Mouse (Mus musculus): ENCODE results near the gene Nif3l1. TPM values are rescaled to one million over a fixed set of nuclear protein-coding genes. Genes with fewer than 3 reads are reported as not detected.

Gene Nif3l1
- total RNA-seq, 2 experiments from 2014 or later, result 27.3 to 32.4 TPM

GRCm38 (mm10) chr1:58454316-58454715 is 9.4 kb downstream of the Nif3l1 start:
- intact Hi-C loops (cut with DNase I), result no loop called here
- DNase-seq, result no peak

GRCm38 (mm10) chr1:58458175-58458574 is 13.2 kb downstream of the Nif3l1 start:
- DNase-seq, result no peak
- intact Hi-C loops (cut with DNase I), result no loop called here

- intact Hi-C loops (cut with DNase I), result no loop called here
- DNase-seq, result no peak
These were observed 13.9 kb downstream of the Nif3l1 start for GRCm38 (mm10) chr1:58458867-58459266.

GRCm38 (mm10) chr1:58460566-58460965 is 15.6 kb downstream of the Nif3l1 start:
- DNase-seq, result no peak
- intact Hi-C loops (cut with DNase I), result no loop called here

- intact Hi-C loops (cut with DNase I), result no loop called here
- DNase-seq, result no peak
These were observed 19.0 kb downstream of the Nif3l1 start for GRCm38 (mm10) chr1:58463935-58464334.

- intact Hi-C loops (cut with DNase I), result no loop called here
- no peak for DNase-seq
These were observed 20.1 kb downstream of the Nif3l1 start for GRCm38 (mm10) chr1:58465042-58465441.

- DNase-seq, result no peak
- intact Hi-C loops (cut with DNase I), result no loop called here
These were observed 20.6 kb downstream of the Nif3l1 start for GRCm38 (mm10) chr1:58465561-58465960.

- no peak for DNase-seq
- intact Hi-C loops (cut with DNase I), result no loop called here
These were observed 30.7 kb downstream of the Nif3l1 start for GRCm38 (mm10) chr1:58475662-58476061.

GRCm38 (mm10) chr1:58482647-58483046 is 37.7 kb downstream of the Nif3l1 start:
- no peak for DNase-seq
- intact Hi-C loops (cut with DNase I), result no loop called here

GRCm38 (mm10) chr1:58495603-58496002 is 50.7 kb downstream of the Nif3l1 start:
- intact Hi-C loops (cut with DNase I), result no loop called here
- DNase-seq, result no peak

- intact Hi-C loops (cut with DNase I), result no loop called here
- DNase-seq, result no peak
These were observed 52.7 kb downstream of the Nif3l1 start for GRCm38 (mm10) chr1:58497678-58498077.

- DNase-seq, result no peak
- intact Hi-C loops (cut with DNase I), result no loop called here
These were observed 53.8 kb downstream of the Nif3l1 start for GRCm38 (mm10) chr1:58498758-58499157.

GRCm38 (mm10) chr1:58503134-58503533 is 58.2 kb downstream of the Nif3l1 start:
- DNase-seq, result no peak
- intact Hi-C loops (cut with DNase I), result no loop called here

GRCm38 (mm10) chr1:58503793-58504370 is 58.9 kb downstream of the Nif3l1 start:
- DNase-seq, result no peak
- intact Hi-C loops (cut with DNase I), result no loop called here

GRCm38 (mm10) chr1:58504577-58505254 is 59.8 kb downstream of the Nif3l1 start, which contains the start of gene Orc2:
Orc2 (minus strand) TSS chr1:58505109.
- DNase-seq, result peak; percentile 91
- intact Hi-C loops (cut with DNase I), result no loop called here

- no peak for DNase-seq
- intact Hi-C loops (cut with DNase I), result no loop called here
These were observed 62.3 kb downstream of the Nif3l1 start for GRCm38 (mm10) chr1:58507249-58507648.

Other genes with a start within 250 kb of the Nif3l1 start
- 10 to 100 TPM; 18.3 to 23.4 TPM for gene Aox4, start 234.8 kb upstream of the Nif3l1 start, total RNA-seq (2021)
- gene Aox2, start 166.8 kb upstream of the Nif3l1 start, total RNA-seq (2021), result not detected
- gene Bzw1, start 52.3 kb upstream of the Nif3l1 start, total RNA-seq (2021), result 100 to 1,000 TPM; 303 to 314 TPM
- gene Clk1, start 21.1 kb upstream of the Nif3l1 start, total RNA-seq (2021), result 100 to 1,000 TPM; 103 TPM
- gene Ppil3, start 335 bp downstream of the Nif3l1 start, total RNA-seq (2021), result 10 to 100 TPM; 38.8 to 39.5 TPM
- 10 to 100 TPM; 20.9 to 23.7 TPM for gene Orc2, start 60.0 kb downstream of the Nif3l1 start, total RNA-seq (2021)
- 10 to 100 TPM; 32.5 to 35.2 TPM for gene Fam126b, start 141.2 kb downstream of the Nif3l1 start, total RNA-seq (2021)
- 10 to 100 TPM; 76.6 to 83.9 TPM for gene Ndufb3, start 141.2 kb downstream of the Nif3l1 start, total RNA-seq (2021)

All from left cerebral cortex, postnatal 4 days (tissue).